Mouse (Mus musculus) thymus, postnatal 10 days (tissue): ENCODE data around the gene Hspb11.

Source experiments
- DNase-seq, 2 experiments: peaks; one replicate each; pipeline ENCODE4 v3.0.0; 2021; ENCODE audit warnings: low spot score in 2 of 2

Gene Hspb11

GRCm38 (mm10) chr4:107253125-107254091 is at the start of gene Hspb11, which contains the start of gene Lrrc42:
Hspb11 (plus strand) TSS chr4:107253593.
Lrrc42 (minus strand) TSS chr4:107253532.
- DNase-seq = peak; percentile 97 to 98

- no peak for DNase-seq
These were observed 46.4 kb upstream of the Hspb11 start for GRCm38 (mm10) chr4:107207016-107207415.

DNA sequence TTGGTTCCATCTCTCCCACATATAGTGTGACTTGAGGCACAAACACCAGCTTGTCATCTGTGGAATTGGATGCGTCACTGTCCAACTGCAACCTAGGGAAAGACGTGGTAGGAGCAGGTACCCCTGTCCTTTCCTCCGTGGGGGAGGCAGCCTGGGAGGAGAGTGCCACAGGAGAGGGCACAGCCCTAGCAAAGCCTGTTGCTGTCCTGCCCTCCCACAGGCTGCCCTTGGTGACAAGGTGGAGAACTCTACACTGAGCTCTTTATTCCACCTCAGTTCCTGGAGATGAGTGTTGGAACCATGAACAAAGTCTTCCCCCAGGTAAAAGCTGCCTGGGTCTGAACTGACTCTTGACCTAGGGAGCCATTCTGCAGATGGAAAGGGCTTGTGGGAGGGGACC is 44.5 kb upstream of the Hspb11 start, which contains the start of gene Ldlrad1:
TSS of gene Ldlrad1 (plus strand) at position 301 of the 400 bp plus-strand sequence.
- DNase-seq = no peak

DNA sequence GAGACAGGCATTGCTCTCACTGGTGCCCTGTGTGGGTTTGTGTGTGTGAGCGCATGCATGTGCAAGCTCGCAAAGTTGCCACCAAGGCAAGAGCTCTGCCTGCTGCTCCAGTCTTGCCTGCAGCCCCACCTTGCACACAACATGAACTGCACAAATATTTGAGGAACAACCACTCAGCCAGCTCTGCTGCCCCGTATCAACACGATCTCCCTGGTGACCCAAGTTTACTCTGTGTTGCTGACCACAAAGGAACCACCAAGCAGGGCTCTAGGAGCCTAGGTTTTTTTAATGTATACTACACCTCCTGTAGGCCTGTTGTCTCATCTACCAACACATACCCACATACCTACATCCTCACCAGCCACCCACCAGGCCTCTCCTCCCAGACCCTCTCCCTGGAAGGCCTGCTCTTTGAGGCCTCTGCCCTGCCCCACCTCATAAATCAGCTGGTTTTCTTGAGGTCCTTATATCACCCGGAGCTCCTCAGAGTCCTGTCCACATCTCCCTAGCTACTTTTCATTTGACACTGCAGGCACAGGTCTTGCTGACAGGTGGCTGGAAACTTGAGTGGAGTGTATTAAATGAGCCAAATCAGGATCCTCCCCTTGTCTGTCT is 42.8 kb upstream of the Hspb11 start:
- no peak for DNase-seq

- DNase-seq = no peak
These were observed 41.9 kb upstream of the Hspb11 start for GRCm38 (mm10) chr4:107211465-107211864.

DNA sequence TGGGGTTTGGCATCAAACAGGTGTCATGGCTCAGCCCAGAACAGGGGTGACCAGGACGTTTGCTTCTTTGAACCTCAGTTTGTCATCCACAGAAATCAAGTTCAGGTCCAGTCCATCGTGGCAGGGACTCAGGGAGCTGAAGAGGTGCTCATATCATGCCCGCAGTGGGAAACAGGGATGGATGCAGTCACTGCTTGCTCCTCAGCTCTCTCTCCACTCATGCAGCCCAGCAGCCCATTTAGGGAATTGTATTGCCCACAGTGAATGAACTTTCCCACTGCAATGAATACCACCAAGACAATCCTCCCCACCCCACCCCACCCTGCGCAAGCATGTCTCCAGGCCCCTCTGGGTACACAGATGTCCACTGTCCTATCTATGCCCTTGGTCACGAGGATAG is 41.5 kb upstream of the Hspb11 start:
- no peak for DNase-seq

DNA sequence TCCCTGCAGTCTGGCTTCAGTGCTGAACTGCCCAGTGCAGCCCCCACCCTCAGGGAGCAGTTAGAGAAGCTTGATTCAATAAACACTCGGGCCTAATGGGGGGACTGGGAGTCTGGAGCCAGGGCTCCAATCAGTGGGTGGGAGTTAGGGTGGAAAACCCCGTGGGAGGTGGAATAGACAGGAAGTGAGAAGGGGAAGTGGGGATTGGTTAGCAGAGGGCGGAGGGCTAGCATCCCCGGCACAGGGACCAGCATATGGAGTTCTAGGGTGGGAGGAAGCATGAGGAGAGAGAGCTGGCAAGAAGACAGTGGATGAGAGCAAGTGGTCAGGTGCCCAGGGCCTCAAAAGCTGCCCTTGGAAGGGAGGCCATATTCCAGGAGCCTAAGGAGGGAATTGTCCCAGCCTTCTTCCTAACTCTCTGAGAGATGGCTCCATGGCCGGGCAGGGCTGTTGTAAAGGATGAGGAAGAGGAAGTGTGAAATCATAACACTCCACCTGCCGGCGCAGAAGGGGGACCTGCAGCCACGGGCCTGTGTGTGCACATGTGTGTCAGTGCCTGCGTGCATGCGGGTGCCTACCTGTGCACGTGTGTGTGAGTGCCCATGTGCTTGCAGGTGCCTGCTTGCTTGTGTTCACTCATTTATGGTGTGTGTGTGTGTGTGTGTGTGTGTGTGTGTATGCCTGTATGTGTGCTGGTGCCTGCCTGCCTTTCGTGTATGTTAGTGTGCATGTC is 39.9 kb upstream of the Hspb11 start:
- no peak for DNase-seq

GRCm38 (mm10) chr4:107217574-107217973 is 35.8 kb upstream of the Hspb11 start:
- DNase-seq = no peak

- DNase-seq = no peak
These were observed 31.9 kb upstream of the Hspb11 start for GRCm38 (mm10) chr4:107221524-107221923.

GRCm38 (mm10) chr4:107223225-107224204 is 29.9 kb upstream of the Hspb11 start:
- DNase-seq = no peak

DNA sequence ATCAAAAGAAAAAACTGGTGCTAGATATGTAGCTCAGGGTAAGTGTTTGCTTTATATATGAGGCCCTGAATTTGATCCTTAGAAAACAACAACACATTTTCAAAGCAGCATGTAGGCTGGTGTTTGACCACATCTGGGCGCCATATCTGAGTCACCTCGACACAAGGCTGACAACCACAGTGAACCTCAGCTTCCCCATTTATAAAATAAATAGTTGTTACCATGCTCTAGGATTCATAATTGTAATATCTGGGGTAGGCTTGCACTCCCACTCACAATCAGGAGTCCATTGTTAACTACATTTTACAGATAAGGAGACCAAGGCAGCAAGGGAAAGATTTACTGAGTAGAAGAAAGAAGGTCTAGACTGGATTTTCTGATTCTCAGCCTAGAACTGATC is 27.1 kb upstream of the Hspb11 start:
- DNase-seq = no peak

GRCm38 (mm10) chr4:107232219-107232618 is 21.2 kb upstream of the Hspb11 start:
- DNase-seq = no peak

DNA sequence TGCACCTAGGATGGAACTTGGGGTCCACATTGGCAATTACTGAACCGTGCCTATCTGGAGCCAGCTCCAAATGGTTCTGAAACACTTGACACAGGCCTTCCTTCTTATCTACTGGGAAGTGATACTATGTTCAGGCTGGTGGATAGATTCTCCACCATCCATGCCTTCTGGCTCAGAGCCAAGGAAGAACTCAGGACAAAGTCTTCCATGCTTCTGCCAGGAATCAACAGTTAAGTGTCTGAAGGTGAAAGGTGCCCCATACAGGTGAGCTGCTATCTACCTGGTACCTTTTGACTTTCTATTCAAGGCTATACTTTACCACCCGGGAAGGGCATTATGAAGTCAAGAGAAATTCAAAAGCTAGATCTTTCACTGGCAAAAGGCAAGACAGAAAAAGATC is 15.1 kb upstream of the Hspb11 start:
- no peak for DNase-seq

GRCm38 (mm10) chr4:107240196-107240595 is 13.2 kb upstream of the Hspb11 start:
- no peak for DNase-seq

- DNase-seq = no peak
These were observed 9.7 kb upstream of the Hspb11 start for GRCm38 (mm10) chr4:107243365-107244333.

GRCm38 (mm10) chr4:107245368-107245767 is 8.0 kb upstream of the Hspb11 start:
- DNase-seq = no peak

GRCm38 (mm10) chr4:107246040-107246439 is 7.4 kb upstream of the Hspb11 start:
- no peak for DNase-seq

GRCm38 (mm10) chr4:107247110-107247509 is 6.3 kb upstream of the Hspb11 start:
- no peak for DNase-seq

GRCm38 (mm10) chr4:107248061-107248460 is 5.3 kb upstream of the Hspb11 start:
- DNase-seq = no peak

- peak; percentile 77 to 85 for DNase-seq
These were observed 3.9 kb upstream of the Hspb11 start for GRCm38 (mm10) chr4:107249471-107249870.
